Mouse (Mus musculus) layer of hippocampus, adult 18-20 months (tissue): ENCODE measurements at regions not wholly inside any gene's neighbourhood (a gene's known extent, or its start where the extent isn't known, plus 50 kb on each side); places are given as distances from the start of the nearest gene placed in this dataset.

Source experiments
- DNase-seq, 2 experiments: peaks; one replicate each; pipeline ENCODE4 v3.0.0; 2022; ENCODE audit warnings: low spot score in 2 of 2

- no peak for DNase-seq
Observed at GRCm38 (mm10) chr10:21672171-21672570, 79.2 kb downstream of the 1700020N01Rik start.

DNA sequence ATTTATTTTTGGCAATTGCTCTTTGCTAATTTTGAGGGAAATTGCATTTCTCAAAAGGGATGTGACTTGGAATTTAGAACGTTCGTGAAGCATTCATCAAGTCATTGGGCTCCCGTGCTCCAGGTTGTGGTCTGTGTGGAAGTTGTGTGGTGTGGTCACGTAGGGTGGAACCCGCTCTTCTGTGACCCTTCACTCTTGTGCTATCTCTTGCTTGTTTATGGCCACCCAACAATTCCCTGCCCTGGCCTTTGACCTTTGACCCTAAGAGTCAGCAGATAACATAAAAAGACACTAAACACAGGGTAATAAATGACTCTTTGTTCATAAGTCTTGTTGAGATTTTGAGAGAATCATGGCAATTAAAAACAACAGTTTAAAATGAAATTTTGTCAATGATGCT, 79.7 kb downstream of the 1700020N01Rik start:
- DNase-seq, result no peak

DNA sequence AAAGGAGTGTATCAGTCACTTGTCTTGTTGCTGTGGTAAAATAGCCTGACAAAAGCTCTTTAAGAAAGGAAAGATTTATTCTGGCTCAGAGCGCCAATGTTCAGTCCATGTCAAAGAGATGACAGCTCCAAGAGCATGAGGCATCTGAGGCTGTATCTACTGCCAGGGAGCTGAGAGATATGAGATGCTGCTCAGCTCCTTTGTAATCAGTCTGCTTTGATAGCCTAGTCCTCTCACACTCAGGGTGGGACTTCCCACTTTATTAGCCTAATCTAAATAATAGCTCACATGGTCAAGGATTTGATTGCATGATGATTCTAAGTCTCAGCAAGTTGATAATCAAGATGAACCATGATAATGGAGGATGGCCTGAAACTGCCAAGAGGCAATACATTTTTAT, 80.9 kb downstream of the 1700020N01Rik start:
- DNase-seq, result no peak

DNA sequence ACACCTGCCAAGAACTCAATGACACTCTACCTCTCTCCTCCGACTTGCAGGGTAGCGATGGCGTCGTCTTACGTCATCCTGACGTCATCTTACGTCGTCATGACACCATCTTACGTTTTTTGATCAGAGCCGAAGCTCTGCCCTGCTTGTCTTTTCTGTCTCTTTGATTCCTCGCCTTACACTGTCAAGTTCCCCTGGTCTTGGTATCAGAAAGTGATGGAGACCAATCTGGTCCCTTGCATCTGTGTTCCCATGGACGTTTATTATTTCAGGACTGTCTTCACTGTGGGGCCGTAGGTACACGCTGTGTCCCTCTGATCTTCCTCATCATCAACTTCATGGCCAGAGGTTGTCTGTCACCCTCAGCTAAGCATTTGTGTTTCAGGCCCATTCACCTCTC, 82.8 kb downstream of the 1700020N01Rik start:
- no peak for DNase-seq

- DNase-seq, result no peak
Observed at GRCm38 (mm10) chr10:21677911-21678310, 85.0 kb downstream of the 1700020N01Rik start.

GRCm38 (mm10) chr10:21678372-21678771, 85.4 kb downstream of the 1700020N01Rik start:
- no peak for DNase-seq

GRCm38 (mm10) chr10:21678811-21679451, 86.0 kb downstream of the 1700020N01Rik start:
- DNase-seq, result no peak

DNA sequence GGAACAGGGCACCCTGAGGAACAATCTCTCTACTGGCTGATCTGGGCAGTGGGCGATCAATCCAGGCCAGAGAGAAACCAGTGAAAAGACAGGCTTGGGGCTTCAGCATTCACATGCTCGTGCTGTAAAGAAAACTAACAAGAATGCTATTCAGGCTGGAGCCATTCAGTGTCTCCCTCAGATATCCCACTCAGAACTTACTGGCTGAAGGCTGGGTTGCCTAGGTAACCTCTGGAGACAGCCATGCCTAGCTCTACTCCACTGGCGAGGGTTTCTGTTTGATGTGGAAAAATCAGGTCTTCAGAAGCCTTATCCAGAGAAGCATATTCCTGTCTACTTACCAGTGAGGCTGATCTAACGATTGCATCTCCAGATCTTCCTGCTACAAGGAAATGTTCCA, 87.8 kb downstream of the 1700020N01Rik start:
- no peak for DNase-seq

DNA sequence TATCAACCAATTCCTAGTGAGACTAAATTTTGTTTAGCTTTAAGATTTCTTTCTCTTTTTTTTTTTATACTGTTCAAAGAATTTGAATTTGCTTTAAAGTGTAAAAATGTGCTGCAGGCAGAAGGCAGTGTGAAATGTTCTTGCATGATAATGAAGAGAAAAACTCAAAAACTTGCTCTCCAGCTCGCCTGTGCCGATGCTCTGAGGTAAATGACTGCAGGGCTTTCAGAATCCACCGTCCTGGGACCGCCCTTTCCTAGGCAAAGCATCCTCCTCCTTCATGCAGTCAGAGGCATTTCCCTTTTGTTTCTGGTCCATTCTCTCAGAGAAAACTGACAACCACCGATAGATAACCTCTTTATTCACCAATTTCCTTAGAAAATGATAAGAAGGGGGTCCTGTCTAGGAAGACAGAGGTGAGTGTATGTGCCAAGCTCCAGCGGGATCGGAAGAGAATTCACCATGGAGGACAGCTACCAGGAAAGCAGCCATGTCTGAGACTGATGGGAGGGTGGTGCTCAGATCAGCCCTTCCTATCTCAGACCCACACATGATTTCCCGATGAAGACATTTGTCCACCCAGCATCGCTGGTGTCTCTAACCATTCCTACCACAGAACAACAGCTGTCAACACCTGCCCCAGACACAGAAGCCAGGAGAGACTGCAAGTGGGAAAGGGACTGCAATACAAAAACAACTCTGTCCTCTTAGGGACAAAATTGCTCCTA, 91.5 kb downstream of the 1700020N01Rik start:
- DNase-seq, result peak; percentile 5 to 38

DNA sequence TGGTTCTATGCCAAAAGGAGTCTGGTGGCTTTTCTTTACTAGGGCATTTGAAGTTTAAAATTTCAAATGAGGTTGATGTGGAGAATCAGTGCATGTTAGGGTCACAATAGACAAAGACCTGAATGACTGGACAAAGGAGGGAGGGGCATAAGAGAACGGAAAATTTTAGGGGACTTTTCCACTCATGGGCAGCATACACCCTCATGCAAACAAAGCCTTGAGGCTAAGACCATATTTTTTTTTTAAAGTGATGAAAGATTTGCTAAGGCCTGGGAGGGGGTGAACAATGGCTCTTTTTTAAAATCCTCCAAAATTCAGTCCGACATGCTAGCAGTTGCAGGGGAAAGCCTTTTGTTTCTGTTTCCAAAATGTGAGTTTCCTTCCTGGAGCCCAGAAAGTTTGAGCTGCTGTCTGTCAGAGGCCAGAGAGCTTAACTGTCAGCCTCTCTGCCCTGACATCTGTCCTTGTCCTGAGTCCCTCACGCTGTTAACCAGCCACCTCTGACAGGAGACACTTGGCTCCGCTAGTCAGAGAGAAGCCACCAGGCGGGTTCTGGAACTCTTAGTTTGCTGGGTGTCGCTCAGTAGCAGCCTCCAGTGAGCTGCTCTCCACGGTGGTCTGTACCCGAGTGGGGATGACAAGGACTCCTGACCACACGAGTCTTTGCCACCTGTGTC, 92.3 kb downstream of the 1700020N01Rik start:
- DNase-seq, result peak; percentile 13 to 69

DNA sequence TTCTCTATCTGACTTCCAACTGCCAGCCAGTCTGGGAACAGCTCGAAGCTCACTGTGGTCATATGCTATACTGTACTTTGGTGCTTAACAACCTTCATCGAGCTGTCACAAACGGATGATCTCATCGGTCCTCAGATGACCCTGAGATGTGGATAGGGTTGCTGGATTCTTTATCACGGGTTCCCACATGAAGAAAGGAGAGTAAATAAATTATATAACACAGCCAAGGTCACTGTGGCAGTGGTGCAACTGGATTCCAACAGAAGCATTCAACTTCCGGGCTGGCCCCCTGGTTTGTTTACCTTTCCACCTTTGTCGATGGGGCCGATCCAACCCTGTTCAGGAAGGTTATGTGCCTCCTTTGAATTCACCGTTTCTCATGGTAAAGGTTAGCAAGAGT, 93.1 kb downstream of the 1700020N01Rik start:
- peak in 1 of 2 experiments; percentile 18 for DNase-seq

DNA sequence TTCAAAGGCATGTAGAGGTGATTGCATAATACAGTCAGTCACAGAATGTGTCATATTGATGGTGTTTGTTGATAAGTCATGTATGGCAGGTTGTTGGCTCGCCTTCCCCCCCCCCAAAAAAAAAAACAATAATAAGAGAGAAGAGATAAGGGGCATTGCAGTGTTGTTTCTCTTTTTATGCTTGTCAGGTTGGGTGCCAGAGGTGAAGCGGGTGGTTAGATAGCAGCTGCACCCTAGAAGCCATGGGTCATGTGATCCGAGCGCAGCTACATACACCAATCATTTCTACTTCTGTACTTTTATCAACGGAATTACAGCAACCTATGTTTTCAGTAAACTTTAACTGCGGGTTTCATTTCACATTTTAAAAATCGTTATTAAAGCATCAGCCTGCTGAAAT, 94.5 kb downstream of the 1700020N01Rik start:
- no peak for DNase-seq

DNA sequence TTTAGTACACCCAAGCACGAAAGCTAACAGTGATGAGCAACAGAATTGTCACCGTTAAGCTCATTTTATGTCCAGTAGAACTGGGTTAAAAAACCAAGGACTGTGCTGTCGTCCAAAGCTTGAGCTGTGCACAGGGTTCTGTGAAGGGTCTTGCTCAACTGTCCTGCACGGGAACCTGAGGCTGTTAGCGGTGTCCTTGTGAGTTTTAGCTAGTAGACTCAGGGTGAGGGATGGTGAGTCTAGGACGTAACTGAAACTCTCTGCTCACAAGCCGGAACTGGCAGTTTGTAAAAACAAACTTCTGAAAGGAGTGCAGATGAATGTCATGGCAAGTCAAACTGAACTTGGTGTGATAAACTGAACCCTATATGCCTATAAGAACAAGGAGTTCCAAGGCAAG, 95.6 kb downstream of the 1700020N01Rik start:
- no peak for DNase-seq

GRCm38 (mm10) chr10:21689847-21690269, 96.9 kb downstream of the 1700020N01Rik start:
- DNase-seq, result no peak

DNA sequence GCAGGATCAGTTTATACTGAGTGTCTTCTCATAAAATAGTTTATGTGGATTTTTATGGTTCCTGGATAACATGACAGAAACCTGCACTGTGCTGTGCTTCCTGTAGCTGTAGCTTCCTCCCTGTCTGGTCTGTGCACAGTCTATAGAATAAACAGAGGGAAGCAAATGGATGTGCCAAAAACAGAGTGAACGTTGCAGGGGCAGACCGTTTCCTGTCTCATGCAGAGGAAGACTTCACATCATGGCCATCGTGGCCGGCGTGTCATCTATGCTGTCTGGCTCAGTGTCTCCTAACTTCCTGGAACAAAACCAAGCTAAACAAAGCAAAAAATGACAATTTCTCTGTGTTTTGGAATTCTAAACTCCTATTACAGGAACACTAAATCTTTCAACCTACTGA, 102.2 kb downstream of the 1700020N01Rik start:
- DNase-seq, result no peak

DNA sequence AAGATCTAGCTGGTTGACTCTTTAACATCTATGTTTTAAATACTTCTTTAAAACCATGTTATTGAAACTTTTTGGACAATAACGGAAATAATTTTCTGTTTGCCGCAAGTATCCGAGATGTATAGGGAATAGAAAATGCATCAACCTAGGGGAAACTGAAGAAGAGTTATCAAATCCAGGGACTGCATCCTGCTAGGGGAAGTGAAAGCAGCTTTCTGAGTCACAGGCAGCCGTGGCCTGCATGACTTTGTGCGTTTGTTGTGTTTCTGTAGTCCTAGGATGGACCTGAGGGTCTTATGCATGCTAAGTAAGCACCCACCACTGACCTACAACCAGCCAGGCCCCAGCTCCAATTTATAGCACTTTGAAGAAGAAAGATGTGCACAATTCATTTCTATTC, 103.7 kb downstream of the 1700020N01Rik start:
- DNase-seq, result no peak

GRCm38 (mm10) chr10:21701580-21701979, 108.6 kb downstream of the 1700020N01Rik start:
- no peak for DNase-seq

GRCm38 (mm10) chr10:21702134-21702533, 109.2 kb downstream of the 1700020N01Rik start:
- no peak for DNase-seq

DNA sequence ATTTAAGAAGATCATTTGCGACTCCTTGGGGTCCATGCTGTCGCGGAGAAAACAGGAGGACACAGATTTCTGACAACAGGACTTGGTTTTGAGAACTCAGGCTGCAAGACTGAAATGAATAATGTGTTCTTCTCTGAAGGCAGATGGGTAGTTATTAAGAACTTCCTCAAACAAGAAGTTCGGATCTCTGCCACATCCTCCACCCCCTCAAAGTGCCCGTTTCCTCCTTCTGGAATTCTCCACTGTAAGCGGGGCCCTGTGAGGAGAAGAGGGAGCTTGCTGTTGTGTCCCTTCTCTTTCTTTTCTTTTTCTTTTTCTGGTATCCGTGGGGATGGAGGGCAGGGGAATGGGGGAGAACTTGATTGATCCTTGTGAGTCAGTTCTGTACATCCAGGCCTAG, 118.9 kb downstream of the 1700020N01Rik start:
- peak; percentile 25 to 30 for DNase-seq

DNA sequence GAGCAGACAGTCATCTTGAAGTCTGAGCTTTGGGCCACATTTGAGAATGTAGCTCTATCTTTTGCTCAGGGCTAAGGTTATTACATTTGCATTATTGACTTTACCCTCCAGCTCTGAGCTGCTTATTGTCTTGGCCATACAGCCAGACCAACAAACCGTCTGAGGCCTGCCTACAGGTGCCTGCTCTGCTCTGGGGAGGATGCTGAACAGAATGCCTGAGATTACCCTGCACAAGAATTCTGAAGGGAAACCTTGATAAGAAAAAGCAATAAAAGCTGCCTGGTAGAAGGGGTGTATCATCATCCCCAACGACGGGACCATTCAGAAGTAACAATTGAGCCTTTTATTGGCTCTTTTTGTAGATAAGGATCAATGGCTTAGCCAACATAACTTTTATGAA, 119.9 kb downstream of the 1700020N01Rik start:
- DNase-seq, result no peak

GRCm38 (mm10) chr10:21715436-21715835, 122.5 kb downstream of the 1700020N01Rik start:
- no peak for DNase-seq

GRCm38 (mm10) chr10:21718189-21718588, 125.2 kb downstream of the 1700020N01Rik start:
- DNase-seq, result no peak
